Mouse (Mus musculus): Measurements from ENCODE around the gene Xpc. TPM values are rescaled to one million over a fixed set of nuclear protein-coding genes. Genes with fewer than 3 reads are reported as not detected.

Gene Xpc
- polyA plus RNA-seq, 1 experiment from 2014 or later: 16.9 TPM

DNA sequence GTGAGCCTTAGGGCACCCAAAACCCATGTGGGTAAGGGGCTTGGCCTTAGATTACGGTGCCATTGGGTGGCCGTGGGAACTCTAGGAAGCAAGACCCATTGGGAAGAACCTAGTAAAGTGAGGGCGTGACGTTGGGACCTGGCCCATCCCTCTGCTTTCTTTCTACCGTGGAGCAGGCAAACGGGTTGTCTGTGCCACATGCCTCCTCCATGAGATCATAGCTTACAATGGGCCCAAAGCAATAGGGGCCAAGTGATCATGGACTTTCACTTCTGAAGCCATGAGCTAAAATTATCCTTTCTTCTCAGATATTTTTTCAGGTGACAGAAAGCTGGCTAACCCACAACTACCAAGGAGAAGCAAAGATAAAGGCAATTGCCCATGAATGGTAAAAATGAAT lies 15.6 kb upstream of the Xpc start:
- Histone ChIP-seq H3K27ac (ENCODE audit: low read depth, low read length) (no peak overlapping the region), H3K27me3 (ENCODE audit: control insufficient read depth, insufficient read depth, low read length) (no peaks in the 10 kb centered on the region), H3K4me1 (ENCODE audit: control insufficient read depth, insufficient read depth, low read length) (peaks cover 7% of the 10 kb centered on the region; the same call in 1 of the 2 replicates), H3K36me3 (ENCODE audit: control insufficient read depth, insufficient read depth, low read length) (no peaks in the 10 kb centered on the region), H3K4me2 (ENCODE audit: low read depth, low read length) (no peak overlapping the region), H3K4me3 (ENCODE audit: low read depth, low read length) (no peak overlapping the region), H3K9ac (replicated peaks; ENCODE audit: low read depth, low read length) (no peak overlapping the region), H3K9me3 (ENCODE audit: control insufficient read depth, low read length) (no peaks in the 10 kb centered on the region)
- no peak for ATAC-seq (ENCODE audit: low read depth)
- whole genome bisulfite sequencing: 87% methylated on average over 6 of the region's 6 CpGs

DNA sequence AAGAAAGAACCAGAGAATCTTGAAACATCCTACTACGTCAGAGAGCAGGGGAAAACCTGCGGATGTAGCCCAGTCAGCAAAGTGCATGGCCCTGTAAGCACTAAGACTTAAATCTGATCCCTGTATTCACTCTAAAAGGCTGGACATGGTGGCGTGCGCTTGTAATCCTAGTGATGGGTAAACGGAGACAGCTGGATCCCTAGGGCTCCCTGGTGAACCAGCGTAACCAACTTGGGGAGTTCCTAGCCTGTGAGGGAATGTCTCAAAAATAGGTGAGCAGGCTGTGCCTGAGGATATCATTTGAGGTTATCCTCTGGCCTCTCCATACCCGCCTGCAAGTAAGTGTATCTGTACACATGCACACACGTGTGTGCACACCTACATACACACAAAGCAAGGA lies 15.0 kb upstream of the Xpc start:
- no peak for ATAC-seq (ENCODE audit: low read depth)
- Histone ChIP-seq H3K9ac (replicated peaks; ENCODE audit: low read depth, low read length) (no peak overlapping the region), H3K36me3 (ENCODE audit: control insufficient read depth, insufficient read depth, low read length) (no peaks in the 10 kb centered on the region), H3K4me3 (ENCODE audit: low read depth, low read length) (no peak overlapping the region), H3K9me3 (ENCODE audit: control insufficient read depth, low read length) (no peaks in the 10 kb centered on the region), H3K27ac (ENCODE audit: low read depth, low read length) (no peak overlapping the region), H3K4me1 (ENCODE audit: control insufficient read depth, insufficient read depth, low read length) (peaks cover 7% of the 10 kb centered on the region; the same call in 1 of the 2 replicates), H3K27me3 (ENCODE audit: control insufficient read depth, insufficient read depth, low read length) (no peaks in the 10 kb centered on the region), H3K4me2 (ENCODE audit: low read depth, low read length) (no peak overlapping the region)
- 94% methylated on average over 8 of the region's 8 CpGs for WGBS

DNA sequence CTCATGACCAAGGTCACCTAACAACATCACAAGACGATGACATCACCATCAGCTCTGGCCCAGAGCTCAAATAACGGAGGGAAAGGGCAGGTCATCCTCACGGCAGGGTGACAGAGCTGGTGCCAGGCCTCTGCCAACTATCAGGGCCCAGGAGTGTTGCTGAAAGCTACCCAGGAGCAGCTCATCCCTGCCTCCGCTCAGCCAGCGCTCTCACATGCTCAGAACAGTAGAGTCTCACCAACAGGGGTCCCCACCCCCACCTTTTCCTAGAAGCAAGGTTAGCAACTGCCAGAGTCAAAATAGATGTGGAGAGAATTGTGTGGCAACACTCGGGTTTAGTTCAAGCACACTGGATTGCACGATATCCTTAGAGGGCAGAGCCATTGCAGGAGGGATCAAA lies 12.6 kb upstream of the Xpc start:
- no peak overlapping the region for H3K4me2 ChIP-seq (ENCODE audit: low read depth, low read length)
- no peak for ATAC-seq (ENCODE audit: low read depth)
- no peak overlapping the region for H3K4me3 ChIP-seq (ENCODE audit: low read depth, low read length)
- peaks cover under 1% of the 10 kb centered on the region; the same call in 1 of the 2 replicates for H3K4me1 ChIP-seq (ENCODE audit: control insufficient read depth, insufficient read depth, low read length)
- no peak overlapping the region for H3K9ac ChIP-seq (replicated peaks; ENCODE audit: low read depth, low read length)
- 88% methylated on average over 7 of the region's 7 CpGs for WGBS
- H3K36me3 ChIP-seq (ENCODE audit: control insufficient read depth, insufficient read depth, low read length): peaks cover 2% of the 10 kb centered on the region
- H3K27me3 ChIP-seq (ENCODE audit: control insufficient read depth, insufficient read depth, low read length): no peaks in the 10 kb centered on the region
- H3K27ac ChIP-seq (ENCODE audit: low read depth, low read length): no peak overlapping the region
- H3K9me3 ChIP-seq (ENCODE audit: control insufficient read depth, low read length): no peaks in the 10 kb centered on the region

DNA sequence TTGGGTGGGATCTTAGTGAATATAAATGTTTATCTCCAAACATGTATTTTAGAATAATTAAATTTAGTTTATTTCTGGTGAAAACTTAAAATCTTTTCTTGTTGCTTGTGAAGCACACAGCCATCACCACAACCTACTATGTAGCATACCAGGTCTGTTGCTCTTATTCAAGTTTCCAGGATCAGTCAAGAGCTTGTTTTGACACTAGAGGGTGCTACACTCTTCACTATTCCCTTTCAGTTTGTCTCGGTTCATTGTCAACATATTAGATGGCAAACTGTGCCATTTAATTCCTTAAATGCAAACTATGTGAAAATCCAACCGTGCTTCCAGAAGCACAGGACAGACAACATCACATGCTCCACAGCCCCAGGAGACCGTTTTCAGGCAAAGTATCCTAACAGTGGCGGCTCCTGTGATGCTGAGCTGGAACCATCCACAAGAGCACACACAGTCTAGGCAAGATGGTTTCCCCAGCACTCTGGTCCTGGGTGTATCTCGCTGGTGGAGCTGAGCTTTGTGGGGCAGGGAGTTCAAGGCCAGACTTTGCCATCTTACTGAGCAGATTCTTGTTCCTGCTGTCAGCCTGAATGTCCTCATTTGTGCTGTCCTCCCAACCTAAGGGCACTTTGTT lies 11.7 kb upstream of the Xpc start:
- ATAC-seq (ENCODE audit: low read depth): peak; percentile 54; the same call in 1 of the 2 replicates
- Histone ChIP-seq H3K27me3 (ENCODE audit: control insufficient read depth, insufficient read depth, low read length) (no peaks in the 10 kb centered on the region), H3K4me2 (ENCODE audit: low read depth, low read length) (no peak overlapping the region), H3K36me3 (ENCODE audit: control insufficient read depth, insufficient read depth, low read length) (peaks cover 9% of the 10 kb centered on the region), H3K27ac (ENCODE audit: low read depth, low read length) (no peak overlapping the region), H3K4me3 (ENCODE audit: low read depth, low read length) (no peak overlapping the region), H3K9me3 (ENCODE audit: control insufficient read depth, low read length) (no peaks in the 10 kb centered on the region), H3K9ac (replicated peaks; ENCODE audit: low read depth, low read length) (no peak overlapping the region), H3K4me1 (ENCODE audit: control insufficient read depth, insufficient read depth, low read length) (no peaks in the 10 kb centered on the region)
- 49% methylated on average over 5 of the region's 5 CpGs for WGBS

DNA sequence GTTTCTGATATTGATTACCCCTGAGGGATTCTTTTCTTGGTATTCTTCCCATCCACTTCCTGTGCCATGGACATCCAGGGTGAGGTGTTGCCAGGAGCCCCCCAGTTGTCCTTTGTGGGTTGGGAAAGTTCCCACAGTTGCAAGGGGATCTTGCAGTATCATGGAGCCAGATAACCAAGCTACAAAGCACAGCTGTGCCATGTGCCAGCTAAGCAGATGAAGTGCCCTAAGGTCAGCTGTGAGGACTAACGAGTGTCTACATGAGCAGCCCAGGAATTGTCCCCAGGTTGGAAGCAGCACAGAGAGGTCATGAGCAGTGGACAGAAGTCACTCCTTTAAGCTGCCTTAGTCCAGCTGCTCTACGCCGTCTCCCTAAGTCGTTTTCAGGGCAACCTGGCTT lies 9.9 kb upstream of the Xpc start:
- H3K4me2 ChIP-seq (ENCODE audit: low read depth, low read length): no peak overlapping the region
- WGBS: 88% methylated on average over 4 of the region's 4 CpGs

DNA sequence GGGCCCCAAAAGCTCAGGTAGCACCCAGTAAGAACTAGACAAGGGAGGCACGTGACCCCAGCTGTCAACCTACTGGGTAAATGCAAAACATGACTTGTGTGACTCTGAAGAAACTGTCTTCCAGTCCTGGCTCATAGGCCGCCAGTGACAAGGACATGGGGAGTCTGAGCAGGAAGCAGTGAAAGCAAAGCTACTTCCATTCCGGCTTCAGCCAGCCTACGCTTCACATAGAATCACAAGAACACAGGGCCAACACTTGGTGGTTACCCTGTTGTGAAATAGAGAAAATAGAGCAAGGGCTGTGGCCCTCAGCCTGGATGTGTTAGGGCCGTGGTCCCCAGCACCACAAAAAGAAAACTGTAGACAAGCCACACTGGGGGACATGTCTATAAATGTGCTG lies 7.1 kb upstream of the Xpc start:
- H3K36me3 ChIP-seq (ENCODE audit: control insufficient read depth, insufficient read depth, low read length): peaks cover 34% of the 10 kb centered on the region
- no peak overlapping the region for H3K27ac ChIP-seq (ENCODE audit: low read depth, low read length)
- H3K27me3 ChIP-seq (ENCODE audit: control insufficient read depth, insufficient read depth, low read length): no peaks in the 10 kb centered on the region
- H3K4me1 ChIP-seq (ENCODE audit: control insufficient read depth, insufficient read depth, low read length): no peaks in the 10 kb centered on the region
- H3K4me3 ChIP-seq (ENCODE audit: low read depth, low read length): no peak overlapping the region
- H3K9me3 ChIP-seq (ENCODE audit: control insufficient read depth, low read length): no peaks in the 10 kb centered on the region
- no peak overlapping the region for H3K9ac ChIP-seq (replicated peaks; ENCODE audit: low read depth, low read length)
- no peak overlapping the region for H3K4me2 ChIP-seq (ENCODE audit: low read depth, low read length)
- 98% methylated on average over 5 of the region's 5 CpGs for WGBS
- no peak for ATAC-seq (ENCODE audit: low read depth)

More for the DNA sequence above, 9.9 kb upstream of the Xpc start:
- H3K9ac ChIP-seq (replicated peaks; ENCODE audit: low read depth, low read length): no peak overlapping the region
- ATAC-seq (ENCODE audit: low read depth): no peak
- H3K4me3 ChIP-seq (ENCODE audit: low read depth, low read length): no peak overlapping the region
- H3K27ac ChIP-seq (ENCODE audit: low read depth, low read length): no peak overlapping the region
- no peaks in the 10 kb centered on the region for H3K4me1 ChIP-seq (ENCODE audit: control insufficient read depth, insufficient read depth, low read length)
- no peaks in the 10 kb centered on the region for H3K27me3 ChIP-seq (ENCODE audit: control insufficient read depth, insufficient read depth, low read length)
- peaks cover 22% of the 10 kb centered on the region for H3K36me3 ChIP-seq (ENCODE audit: control insufficient read depth, insufficient read depth, low read length)
- no peaks in the 10 kb centered on the region for H3K9me3 ChIP-seq (ENCODE audit: control insufficient read depth, low read length)

DNA sequence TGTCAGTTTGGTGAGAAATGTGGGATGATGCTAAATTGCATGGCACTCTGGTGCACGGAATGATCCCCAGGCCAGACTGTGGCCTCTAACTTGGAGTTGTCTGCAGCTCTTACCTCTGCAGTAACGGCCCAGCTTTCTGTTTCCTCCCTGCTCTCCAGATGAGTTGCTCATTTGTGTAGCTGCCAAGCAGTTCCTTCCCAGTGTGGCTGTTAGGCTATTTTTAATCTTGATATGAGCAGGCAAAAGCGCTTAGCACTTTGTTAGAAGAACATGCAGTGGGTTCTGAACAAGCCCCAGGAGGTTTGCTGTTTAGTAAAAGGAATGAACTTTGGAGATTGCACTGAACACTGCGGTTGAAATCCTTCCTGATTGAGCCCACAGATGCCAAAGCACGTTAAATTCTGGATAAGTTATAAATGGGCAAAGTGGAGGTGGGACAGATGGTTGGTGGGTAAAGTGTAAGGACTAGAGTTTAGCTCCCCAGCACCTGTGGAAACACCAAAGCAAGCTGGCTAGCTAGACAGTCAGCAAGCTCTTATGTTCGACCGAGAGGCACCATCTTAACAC lies 2.8 kb upstream of the Xpc start:
- H3K4me2 ChIP-seq (ENCODE audit: low read depth, low read length): no peak overlapping the region
- H3K27ac ChIP-seq (ENCODE audit: low read depth, low read length): no peak overlapping the region
- H3K36me3 ChIP-seq (ENCODE audit: control insufficient read depth, insufficient read depth, low read length): peaks cover 34% of the 10 kb centered on the region
- peaks cover 11% of the 10 kb centered on the region; the same call in 1 of the 2 replicates for H3K4me1 ChIP-seq (ENCODE audit: control insufficient read depth, insufficient read depth, low read length)
- no peaks in the 10 kb centered on the region for H3K27me3 ChIP-seq (ENCODE audit: control insufficient read depth, insufficient read depth, low read length)
- H3K9ac ChIP-seq (replicated peaks; ENCODE audit: low read depth, low read length): no peak overlapping the region
- H3K4me3 ChIP-seq (ENCODE audit: low read depth, low read length): no peak overlapping the region
- no peak for ATAC-seq (ENCODE audit: low read depth)
- 94% methylated on average over 7 of the region's 7 CpGs for WGBS
- no peaks in the 10 kb centered on the region for H3K9me3 ChIP-seq (ENCODE audit: control insufficient read depth, low read length)

DNA sequence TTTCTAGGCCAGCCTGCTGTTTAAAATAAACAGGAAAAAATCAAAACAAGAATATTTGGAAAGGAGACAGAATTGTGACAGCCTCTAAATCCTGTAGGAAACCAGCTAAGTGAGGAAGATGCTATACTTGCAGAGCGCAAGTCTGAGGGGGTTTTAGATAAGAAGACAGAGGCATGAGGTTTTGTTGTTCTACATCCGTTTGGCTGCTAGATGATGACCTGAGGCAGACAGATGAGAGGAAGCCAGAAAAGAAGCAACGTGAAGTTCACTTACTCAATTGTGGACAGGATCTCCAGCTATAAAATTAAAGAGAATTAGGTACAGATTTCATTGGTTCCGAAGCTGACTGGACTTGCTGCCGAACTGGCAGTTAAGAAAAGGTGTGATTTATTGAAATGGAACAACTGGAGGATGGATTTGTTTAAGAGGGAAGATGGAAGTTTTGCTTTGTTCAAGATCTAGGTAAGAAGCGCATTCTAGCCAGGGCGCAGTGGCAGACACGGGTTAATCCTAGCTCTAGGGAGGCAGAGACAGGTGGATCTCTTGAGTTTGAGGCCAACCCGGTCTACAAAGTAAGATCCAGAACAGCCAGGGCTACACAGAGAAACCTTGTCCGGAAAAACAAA lies 838 bp downstream of the Xpc start:
- Histone ChIP-seq H3K4me3 (ENCODE audit: low read depth, low read length) (peak overlapping the region; percentile 75), H3K4me2 (ENCODE audit: low read depth, low read length) (peak overlapping the region; percentile 81), H3K9me3 (ENCODE audit: control insufficient read depth, low read length) (no peaks in the 10 kb centered on the region), H3K4me1 (ENCODE audit: control insufficient read depth, insufficient read depth, low read length) (peaks cover 11% of the 10 kb centered on the region; the same call in 1 of the 2 replicates), H3K36me3 (ENCODE audit: control insufficient read depth, insufficient read depth, low read length) (peaks cover 8% of the 10 kb centered on the region), H3K27me3 (ENCODE audit: control insufficient read depth, insufficient read depth, low read length) (no peaks in the 10 kb centered on the region), H3K27ac (ENCODE audit: low read depth, low read length) (peak overlapping the region; percentile 65), H3K9ac (replicated peaks; ENCODE audit: low read depth, low read length) (peak overlapping the region; percentile 74)
- ATAC-seq (ENCODE audit: low read depth): no peak; the same call in 1 of the 2 replicates
- 29% methylated on average over 10 of the region's 10 CpGs for WGBS

DNA sequence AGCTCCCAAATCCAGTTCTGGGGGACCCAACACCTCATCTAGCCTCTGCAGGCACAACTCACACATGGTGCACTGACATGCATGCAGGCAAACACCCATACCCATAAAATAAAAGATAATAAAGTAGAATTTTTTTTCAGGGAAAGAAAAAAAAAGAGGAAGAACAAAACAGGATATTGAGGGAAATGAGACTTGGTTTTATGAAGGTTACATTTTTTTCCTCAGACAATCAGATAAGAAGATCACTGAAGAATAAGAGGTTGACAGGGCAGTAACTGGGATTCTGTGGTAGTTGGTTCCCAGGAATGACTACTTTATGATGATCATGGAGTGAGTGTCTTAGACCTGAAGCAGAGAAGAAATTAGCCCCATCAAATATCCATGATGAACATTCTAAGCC lies 1.6 kb downstream of the Xpc start:
- H3K36me3 ChIP-seq (ENCODE audit: control insufficient read depth, insufficient read depth, low read length): peaks cover under 1% of the 10 kb centered on the region; the same call in 1 of the 2 replicates
- no peak overlapping the region for H3K4me3 ChIP-seq (ENCODE audit: low read depth, low read length)
- peak overlapping the region; percentile 81; the same call in 1 of the 2 replicates for H3K4me2 ChIP-seq (ENCODE audit: low read depth, low read length)
- no peaks in the 10 kb centered on the region for H3K9me3 ChIP-seq (ENCODE audit: control insufficient read depth, low read length)
- no peak for ATAC-seq (ENCODE audit: low read depth)
- H3K4me1 ChIP-seq (ENCODE audit: control insufficient read depth, insufficient read depth, low read length): peaks cover 11% of the 10 kb centered on the region; the same call in 1 of the 2 replicates
- no peak overlapping the region for H3K27ac ChIP-seq (ENCODE audit: low read depth, low read length)
- H3K27me3 ChIP-seq (ENCODE audit: control insufficient read depth, insufficient read depth, low read length): no peaks in the 10 kb centered on the region
- no peak overlapping the region for H3K9ac ChIP-seq (replicated peaks; ENCODE audit: low read depth, low read length)

All from neural tube, embryonic 14.5 days (tissue).